Mouse (Mus musculus) megakaryocyte, embryonic 14.5 days (primary cell): ENCODE results near the gene Isy1.

Source experiments
- FLI1 ChIP-seq: IDR thresholded peaks from 2 replicates; pipeline ENCODE4 v1.6.1; 2012; ENCODE audit warnings: low read length, inconsistent platforms, mixed read lengths
- GATA1 ChIP-seq: IDR thresholded peaks from 3 replicates; pipeline ENCODE4 v1.6.1; 2012; ENCODE audit warnings: mixed read lengths, low read length, inconsistent platforms, borderline replicate concordance

- TF ChIP-seq GATA1 (no peak), FLI1 (no peak)
Observed at GRCm38 (mm10) chr6:87849780-87850154, 11.2 kb upstream of the Isy1 start.
